Mouse (Mus musculus): ENCODE results near the gene Gm4216.
"Not testable (repeated sequence)": the region's sequence is repeated elsewhere in the genome, so short reads cannot be mapped to it uniquely, and the experiment has no call there.

The Gm4216 gene
- long read RNA-seq, experiment 1, result 0 reads
- long read RNA-seq, experiment 2, result 0 reads

GRCm38 (mm10) chr7:23019823-23020222, at the start of gene Gm4216:
Gene Gm4216, minus strand, starts transcription at chr7:23019923.
- intact Hi-C loops (cut with DNase I), result not testable (repeated sequence)

- intact Hi-C loops (cut with DNase I), result not testable (repeated sequence)
Observed at GRCm38 (mm10) chr7:23067356-23067755, 47.6 kb upstream of the Gm4216 start, which contains the start of gene Gm8720. Gene Gm8720, minus strand, starts transcription at chr7:23067456.

GRCm38 (mm10) chr7:23055240-23055639, 35.5 kb upstream of the Gm4216 start, which contains the start of gene Vmn1r163:
Gene Vmn1r163, plus strand, starts transcription at chr7:23055540.
- intact Hi-C loops (cut with DNase I), result not testable (repeated sequence)

- intact Hi-C loops (cut with DNase I), result not testable (repeated sequence)
Observed at GRCm38 (mm10) chr7:22984573-22984972, 35.1 kb downstream of the Gm4216 start, which contains the start of gene Gm4214. Gene Gm4214, minus strand, starts transcription at chr7:22984673.

All from adrenal gland (tissue).